ENCODE assay signal across 7 mouse cellular contexts in genomic region chr8:121669208-121669607, GRCm38 (mm10). TPM values are rescaled to one million over a fixed set of nuclear protein-coding genes. Genes with fewer than 3 reads are reported as not detected.
DNase-seq lines count a peak whose midpoint lies in the region; ATAC-seq and TF ChIP-seq lines count a peak whose summit lies in the region.

No protein-coding gene starts in this region.

- H3K9ac ChIP-seq in hindbrain, postnatal 0 days (replicated peaks; ENCODE audit: low read length), result no peak overlapping the region

- H3K27me3 ChIP-seq in hindbrain, postnatal 0 days (ENCODE audit: insufficient read depth, low read length), result no peaks in the 10 kb centered on the region

- TF ChIP-seq CTCF in hindbrain, postnatal 0 days (IDR thresholded peaks at IDR 0.05; ENCODE audit: low read depth), result no peak

- H3K9me3 ChIP-seq in hindbrain, postnatal 0 days (ENCODE audit: low read length), result no peaks in the 10 kb centered on the region

- no peaks in the 10 kb centered on the region for H3K36me3 ChIP-seq in hindbrain, postnatal 0 days (ENCODE audit: insufficient read depth, low read length)

- ATAC-seq in hindbrain, postnatal 0 days, result peak; percentile 28; the same call in 1 of the 2 replicates
- no peak for ATAC-seq in CD4-positive, CD25-positive, alpha-beta regulatory T cell, adult 4 months

- no peak overlapping the region for H3K4me2 ChIP-seq in hindbrain, postnatal 0 days (ENCODE audit: low read depth, low read length)

- H3K4me3 ChIP-seq in hindbrain, postnatal 0 days (ENCODE audit: low read length), result no peak overlapping the region

- peaks cover 7% of the 10 kb centered on the region for H3K4me1 ChIP-seq in hindbrain, postnatal 0 days (ENCODE audit: insufficient read depth, low read length)

- H3K27ac ChIP-seq in hindbrain, postnatal 0 days, result peak overlapping the region; percentile 36; the same call in 1 of the 2 replicates

- DNase-seq in right cerebral cortex, postnatal 4 days, result peak; percentile 29
- DNase-seq in right cerebral cortex, postnatal 36 days (ENCODE audit: low spot score in 2 of 2), result no peak
- DNase-seq in fibroblast of lung, adult 2 months (ENCODE audit: low read depth), result peak; percentile 96
- peak; percentile 36 for DNase-seq in hindbrain, postnatal 0 days (ENCODE audit: low spot score)
- no peak for DNase-seq in cerebellum, postnatal 14 days
- no peak for DNase-seq in layer of hippocampus, adult 11-12 months (ENCODE audit: low spot score)

- WGBS in hindbrain, postnatal 0 days, result 26% methylated on average over 8 of the region's 8 CpGs

RNA-seq across cellular contexts. Expression of gene Zcchc14, which starts 16.5 kb away (rescaled TPM):
- 66.4 and 66.5 TPM in 2 replicates for total RNA-seq in hindbrain, postnatal 0 days (2014; rRNA removed)
- polyA plus RNA-seq in hindbrain, postnatal 0 days (2015; fragmentation: Nextera tagmentation; extraction: Ambion mirVana), result 13.9 and 14.3 TPM in 2 replicates
- polyA plus RNA-seq in CD4-positive, CD25-positive, alpha-beta regulatory T cell, adult 4 months (2017; shearing (Covaris generic)), result under 1 TPM; 0.17 to 0.46 TPM

Comparison
In these comparisons a context has a peak if more than half of its experiments do, and no peak if none do; other contexts are left out.
1. DNase-seq: peak in right cerebral cortex, postnatal 4 days (single experiment), fibroblast of lung, adult 2 months (single experiment) and hindbrain, postnatal 0 days (single experiment); none in right cerebral cortex, postnatal 36 days (0 of 2), cerebellum, postnatal 14 days (0 of 2) and layer of hippocampus, adult 11-12 months (single experiment).
2. RNA of gene Zcchc14, which starts 16.5 kb away (polyA plus RNA-seq): 13.9 to 14.3 TPM in hindbrain, postnatal 0 days; 0.17 to 0.46 TPM in CD4-positive, CD25-positive, alpha-beta regulatory T cell, adult 4 months; every median in the first group is over 10 times any median in the second.